Mouse (Mus musculus): ENCODE results near the gene Avpr1b. TPM values are rescaled to one million over a fixed set of nuclear protein-coding genes. Genes with fewer than 3 reads are reported as not detected.
A peak's percentile ranks its signal among the peaks of the same experiment; 100 is the strongest.
"Not testable (repeated sequence)": the region's sequence is repeated elsewhere in the genome, so short reads cannot be mapped to it uniquely, and the experiment has no call there.

The Avpr1b gene
- polyA plus RNA-seq (2011; ENCODE audit: insufficient read depth, insufficient read length, low read depth, missing spikeins): 0.49 TPM in 1 of 2 replicates, not detected in the other

GRCm38 (mm10) chr1:131598905-131599304 lies at the start of gene Avpr1b:
TSS of gene Avpr1b (plus strand) at chr1:131599239.
- Histone ChIP-seq H3K36me3 (ENCODE audit: control insufficient read depth, insufficient read depth, low read length, poor library complexity, severe bottlenecking) (no peaks in the 10 kb centered on the region), H3K4me1 (ENCODE audit: control insufficient read depth, insufficient read depth, low read length) (no peaks in the 10 kb centered on the region), H3K9me3 (replicated peaks; ENCODE audit: control insufficient read depth, insufficient read depth, low read length, poor library complexity, severe bottlenecking) (no peaks in the 10 kb centered on the region), H3K27ac (ENCODE audit: insufficient read depth, low read length) (no peak within 1 kb of the TSS), H3K9ac (ENCODE audit: low read depth, poor library complexity, severe bottlenecking) (no peak within 1 kb of the TSS), H3K27me3 (ENCODE audit: control insufficient read depth, insufficient read depth, low read length, poor library complexity, severe bottlenecking) (no peaks in the 10 kb centered on the region; the same call in 1 of the 2 replicates), H3K4me3 (ENCODE audit: low read depth, low read length) (peak within 1 kb of the TSS; percentile 0)
- no peak for TF ChIP-seq CTCF (IDR thresholded peaks at IDR 0.05; ENCODE audit: low read depth, low read length)
- TF ChIP-seq POLR2A (IDR thresholded peaks at IDR 0.05; ENCODE audit: insufficient read depth, low read length): no peak
- no peak for TF ChIP-seq EP300 (IDR thresholded peaks at IDR 0.05; ENCODE audit: insufficient read depth, low read depth, low read length)

GRCm38 (mm10) chr1:131551956-131552355 lies 47.1 kb upstream of the Avpr1b start:
- no peaks in the 10 kb centered on the region for H3K4me1 ChIP-seq (ENCODE audit: control insufficient read depth, insufficient read depth, low read length)
- TF ChIP-seq CTCF (IDR thresholded peaks at IDR 0.05; ENCODE audit: low read depth, low read length): no peak
- no peak for TF ChIP-seq EP300 (IDR thresholded peaks at IDR 0.05; ENCODE audit: insufficient read depth, low read depth, low read length)
- TF ChIP-seq POLR2A (IDR thresholded peaks at IDR 0.05; ENCODE audit: insufficient read depth, low read length): no peak
- H3K27me3 ChIP-seq (ENCODE audit: control insufficient read depth, insufficient read depth, low read length, poor library complexity, severe bottlenecking): no peaks in the 10 kb centered on the region
- no peaks in the 10 kb centered on the region for H3K9me3 ChIP-seq (replicated peaks; ENCODE audit: control insufficient read depth, insufficient read depth, low read length, poor library complexity, severe bottlenecking)
- no peak overlapping the region for H3K9ac ChIP-seq (ENCODE audit: low read depth, poor library complexity, severe bottlenecking)
- H3K4me3 ChIP-seq (ENCODE audit: low read depth, low read length): no peak overlapping the region
- no peak overlapping the region for H3K27ac ChIP-seq (ENCODE audit: insufficient read depth, low read length)
- no peaks in the 10 kb centered on the region for H3K36me3 ChIP-seq (ENCODE audit: control insufficient read depth, insufficient read depth, low read length, poor library complexity, severe bottlenecking)

DNA sequence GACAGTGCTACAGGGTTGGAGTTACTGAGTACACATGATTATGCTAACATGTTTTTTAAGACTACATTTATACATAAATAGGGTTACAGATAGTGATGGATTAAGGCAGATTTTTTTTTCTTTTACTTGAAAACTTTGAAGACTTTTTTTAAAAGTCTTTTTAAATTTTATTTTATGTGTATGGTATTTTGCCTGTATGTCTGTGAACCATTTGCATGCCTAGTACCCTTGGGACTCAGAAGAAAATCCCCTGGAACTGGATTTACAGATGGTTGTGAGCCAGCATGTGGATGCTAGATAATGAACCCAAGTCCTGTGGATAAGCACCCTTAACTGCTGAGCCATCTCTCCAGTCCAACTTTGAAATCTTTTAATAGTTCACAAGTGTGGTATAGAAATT lies 45.6 kb upstream of the Avpr1b start:
- no peak overlapping the region for H3K4me3 ChIP-seq (ENCODE audit: low read depth, low read length)
- no peak overlapping the region for H3K27ac ChIP-seq (ENCODE audit: insufficient read depth, low read length)
- TF ChIP-seq CTCF (IDR thresholded peaks at IDR 0.05; ENCODE audit: low read depth, low read length) (no peak), EP300 (IDR thresholded peaks at IDR 0.05; ENCODE audit: insufficient read depth, low read depth, low read length) (no peak), POLR2A (IDR thresholded peaks at IDR 0.05; ENCODE audit: insufficient read depth, low read length) (no peak)
- H3K9me3 ChIP-seq (replicated peaks; ENCODE audit: control insufficient read depth, insufficient read depth, low read length, poor library complexity, severe bottlenecking): 0 out of 2 replicates have a peak, but pooled peaks cover 2% of the 10 kb centered on the region
- H3K9ac ChIP-seq (ENCODE audit: low read depth, poor library complexity, severe bottlenecking): no peak overlapping the region
- H3K36me3 ChIP-seq (ENCODE audit: control insufficient read depth, insufficient read depth, low read length, poor library complexity, severe bottlenecking): no peaks in the 10 kb centered on the region
- no peaks in the 10 kb centered on the region for H3K4me1 ChIP-seq (ENCODE audit: control insufficient read depth, insufficient read depth, low read length)
- no peaks in the 10 kb centered on the region for H3K27me3 ChIP-seq (ENCODE audit: control insufficient read depth, insufficient read depth, low read length, poor library complexity, severe bottlenecking)

DNA sequence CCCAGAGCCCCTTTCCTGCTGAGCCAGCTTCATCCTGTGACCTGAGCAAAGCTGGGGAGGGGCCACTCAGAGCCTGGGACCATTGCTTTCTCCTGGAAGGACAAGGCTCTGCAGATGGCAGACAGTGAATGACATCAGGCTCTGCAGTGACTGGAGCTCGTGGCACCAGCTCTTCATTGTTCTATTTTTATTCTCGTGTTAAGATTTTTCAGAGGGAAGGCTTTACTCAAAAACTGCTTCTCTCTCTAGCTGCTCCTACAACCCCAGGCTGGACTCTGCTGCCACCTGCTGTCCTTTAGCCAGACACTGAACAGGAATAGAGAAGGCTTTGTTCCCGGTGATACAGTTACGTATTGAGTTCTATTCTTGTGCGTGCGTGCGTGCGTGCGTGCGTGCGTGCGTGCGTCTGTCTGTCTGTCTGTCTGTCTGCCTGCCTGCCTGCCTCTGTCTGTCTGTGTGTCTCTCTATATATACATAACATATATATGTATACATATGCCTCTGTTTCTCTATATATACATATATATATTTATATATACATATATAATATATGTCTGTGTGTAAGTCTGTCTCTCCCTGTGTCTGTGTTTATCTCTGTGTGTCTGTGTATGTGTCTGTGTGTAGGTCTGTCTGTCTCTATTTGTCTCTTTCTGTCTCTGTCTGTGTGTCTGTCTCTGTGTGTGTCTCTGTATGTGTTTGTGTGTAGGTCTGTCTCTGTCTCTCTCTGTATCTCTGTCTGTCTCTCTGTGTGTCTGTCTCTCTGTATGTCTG lies 43.8 kb upstream of the Avpr1b start:
- Histone ChIP-seq H3K27me3 (ENCODE audit: control insufficient read depth, insufficient read depth, low read length, poor library complexity, severe bottlenecking) (no peaks in the 10 kb centered on the region), H3K4me3 (ENCODE audit: low read depth, low read length) (no peak overlapping the region), H3K4me1 (ENCODE audit: control insufficient read depth, insufficient read depth, low read length) (no peaks in the 10 kb centered on the region), H3K27ac (ENCODE audit: insufficient read depth, low read length) (no peak overlapping the region), H3K9ac (ENCODE audit: low read depth, poor library complexity, severe bottlenecking) (no peak overlapping the region), H3K36me3 (ENCODE audit: control insufficient read depth, insufficient read depth, low read length, poor library complexity, severe bottlenecking) (no peaks in the 10 kb centered on the region), H3K9me3 (replicated peaks; ENCODE audit: control insufficient read depth, insufficient read depth, low read length, poor library complexity, severe bottlenecking) (peaks cover 10% of the 10 kb centered on the region)
- TF ChIP-seq CTCF (IDR thresholded peaks at IDR 0.05; ENCODE audit: low read depth, low read length) (peak; percentile 70), EP300 (IDR thresholded peaks at IDR 0.05; ENCODE audit: insufficient read depth, low read depth, low read length) (no peak)

- no peaks in the 10 kb centered on the region for H3K27me3 ChIP-seq (ENCODE audit: control insufficient read depth, insufficient read depth, low read length, poor library complexity, severe bottlenecking)
- H3K4me3 ChIP-seq (ENCODE audit: low read depth, low read length): no peak overlapping the region
- peaks cover 10% of the 10 kb centered on the region for H3K9me3 ChIP-seq (replicated peaks; ENCODE audit: control insufficient read depth, insufficient read depth, low read length, poor library complexity, severe bottlenecking)
- no peaks in the 10 kb centered on the region for H3K4me1 ChIP-seq (ENCODE audit: control insufficient read depth, insufficient read depth, low read length)
- no peak overlapping the region for H3K27ac ChIP-seq (ENCODE audit: insufficient read depth, low read length)
- H3K36me3 ChIP-seq (ENCODE audit: control insufficient read depth, insufficient read depth, low read length, poor library complexity, severe bottlenecking): no peaks in the 10 kb centered on the region
- no peak overlapping the region for H3K9ac ChIP-seq (ENCODE audit: low read depth, poor library complexity, severe bottlenecking)
- TF ChIP-seq CTCF (IDR thresholded peaks at IDR 0.05; ENCODE audit: low read depth, low read length) (no peak), POLR2A (IDR thresholded peaks at IDR 0.05; ENCODE audit: insufficient read depth, low read length) (no peak), EP300 (IDR thresholded peaks at IDR 0.05; ENCODE audit: insufficient read depth, low read depth, low read length) (no peak)
Measured at GRCm38 (mm10) chr1:131560500-131560899, 38.5 kb upstream of the Avpr1b start.

DNA sequence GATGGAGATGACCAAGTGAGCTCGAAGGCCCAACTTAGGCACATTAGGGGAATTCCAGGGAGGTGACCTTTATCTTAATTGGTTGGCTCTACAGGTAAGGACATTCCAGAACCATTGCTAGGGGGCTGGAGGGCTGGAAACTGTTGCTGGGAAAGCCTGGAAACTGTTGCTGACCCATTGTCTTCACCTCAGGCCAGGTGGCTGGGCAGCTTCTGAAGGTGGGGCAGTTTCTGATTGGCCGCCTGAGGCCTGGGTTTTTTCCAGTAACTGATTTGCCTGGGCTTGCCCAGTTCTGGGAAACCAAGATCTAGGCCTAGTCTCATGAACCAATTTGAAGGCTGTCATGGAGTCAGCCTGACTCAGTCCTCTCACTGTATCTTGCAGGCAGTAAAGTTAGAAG lies 37.0 kb upstream of the Avpr1b start:
- peak overlapping the region; percentile 67; the same call in 1 of the 2 replicates for H3K27ac ChIP-seq (ENCODE audit: insufficient read depth, low read length)
- TF ChIP-seq POLR2A (IDR thresholded peaks at IDR 0.05; ENCODE audit: insufficient read depth, low read length) (no peak), EP300 (IDR thresholded peaks at IDR 0.05; ENCODE audit: insufficient read depth, low read depth, low read length) (peak; percentile 81)
- H3K9me3 ChIP-seq (replicated peaks; ENCODE audit: control insufficient read depth, insufficient read depth, low read length, poor library complexity, severe bottlenecking): peaks cover 10% of the 10 kb centered on the region

DNA sequence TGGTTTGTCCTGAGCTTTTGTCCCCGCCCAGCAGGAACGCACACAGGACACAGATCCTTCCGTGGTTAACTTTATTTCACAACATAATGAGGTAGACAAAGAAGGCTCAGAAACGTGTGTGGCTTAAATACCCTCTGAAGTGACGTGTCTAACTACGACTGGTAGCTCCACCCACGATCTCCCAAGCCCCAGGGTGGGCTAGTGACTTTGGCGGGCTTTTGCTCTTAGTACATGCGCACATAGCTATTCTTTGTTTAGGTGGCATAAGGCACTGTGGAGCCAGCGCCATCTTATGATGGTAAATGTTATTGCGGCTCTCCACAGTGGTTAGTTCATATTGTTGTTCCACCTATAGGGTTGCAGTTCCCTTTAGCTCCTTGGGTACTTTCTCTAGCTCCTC lies 33.0 kb upstream of the Avpr1b start:
- H3K9ac ChIP-seq (ENCODE audit: low read depth, poor library complexity, severe bottlenecking); H3K36me3 ChIP-seq (ENCODE audit: control insufficient read depth, insufficient read depth, low read length, poor library complexity, severe bottlenecking); H3K27ac ChIP-seq (ENCODE audit: insufficient read depth, low read length); H3K4me1 ChIP-seq (ENCODE audit: control insufficient read depth, insufficient read depth, low read length); H3K9me3 ChIP-seq (replicated peaks; ENCODE audit: control insufficient read depth, insufficient read depth, low read length, poor library complexity, severe bottlenecking); H3K27me3 ChIP-seq (ENCODE audit: control insufficient read depth, insufficient read depth, low read length, poor library complexity, severe bottlenecking): not testable (repeated sequence)
- peak overlapping the region; percentile 44 for H3K4me3 ChIP-seq (ENCODE audit: low read depth, low read length)

More for the DNA sequence above, 37.0 kb upstream of the Avpr1b start:
- Histone ChIP-seq H3K4me3 (ENCODE audit: low read depth, low read length) (no peak overlapping the region), H3K4me1 (ENCODE audit: control insufficient read depth, insufficient read depth, low read length) (no peaks in the 10 kb centered on the region), H3K36me3 (ENCODE audit: control insufficient read depth, insufficient read depth, low read length, poor library complexity, severe bottlenecking) (no peaks in the 10 kb centered on the region), H3K9ac (ENCODE audit: low read depth, poor library complexity, severe bottlenecking) (no peak overlapping the region), H3K27me3 (ENCODE audit: control insufficient read depth, insufficient read depth, low read length, poor library complexity, severe bottlenecking) (no peaks in the 10 kb centered on the region)

Measured in ES-Bruce4 (cell line).